Mouse (Mus musculus) embryonic facial prominence, embryonic 13.5 days (tissue): ENCODE results near the gene Skap1. TPM values are rescaled to one million over a fixed set of nuclear protein-coding genes. Genes with fewer than 3 reads are reported as not detected.

ENCODE experiments used
- ATAC-seq: fragments of 200-750 bp; cut with Nextera tagmentation; 2 replicates; pipeline ENCODE4 v1.8.0; 2017; ENCODE audit warnings: low read depth; ENCODE audit not compliant: insufficient number of reproducible peaks, insufficient read depth, low FRiP score, low TSS enrichment
- H3K27ac ChIP-seq: fragments of 300-500 bp; sonication (generic); 2 replicates; pipeline ENCODE4 v1.5.1; 2015; ENCODE audit warnings: moderate library complexity, mild to moderate bottlenecking, inconsistent platforms
- H3K27me3 ChIP-seq: fragments of 300-500 bp; sonication (generic); 2 replicates; pipeline ENCODE4 v1.6.1; 2015; ENCODE audit warnings: mild to moderate bottlenecking, inconsistent platforms
- H3K36me3 ChIP-seq: fragments of 300-500 bp; sonication (generic); 2 replicates; pipeline ENCODE4 v1.6.1; 2015; ENCODE audit warnings: mild to moderate bottlenecking, inconsistent platforms
- H3K4me1 ChIP-seq: fragments of 300-500 bp; sonication (generic); 2 replicates; pipeline ENCODE4 v1.6.1; 2015; ENCODE audit warnings: inconsistent platforms
- H3K4me2 ChIP-seq: fragments of 300-500 bp; sonication (generic); 2 replicates; pipeline ENCODE4 v1.6.1; 2015; ENCODE audit warnings: moderate library complexity, mild to moderate bottlenecking, inconsistent platforms
- H3K4me3 ChIP-seq: fragments of 300-500 bp; sonication (generic); 2 replicates; pipeline ENCODE4 v1.5.1; 2015; ENCODE audit warnings: mild to moderate bottlenecking, inconsistent platforms
- H3K9ac ChIP-seq: fragments of 300-500 bp; sonication (generic); 2 replicates; pipeline ENCODE4 v1.6.1; 2015; ENCODE audit warnings: mild to moderate bottlenecking, inconsistent platforms
- H3K9me3 ChIP-seq: fragments of 300-500 bp; sonication (generic); 2 replicates; pipeline ENCODE4 v1.6.1; 2016; ENCODE audit warnings: inconsistent platforms
- WGBS: fragments of 180-500 bp; shearing (Covaris S2); methylation state at CpG from one replicate; pipeline ENCODE4 v1.1.7; 2015; ENCODE audit warnings: mixed read lengths; 5-methylcytosine and 5-hydroxymethylcytosine counted together
- polyA plus RNA-seq: library from polyadenylated mRNA; unstranded; fragments of >200 nt; fragmentation: Nextera tagmentation; extraction: Ambion mirVana; gene quantifications from 2 replicates; pipeline ENCODE4 v1.2.1, GENCODE M21; 2015

The Skap1 gene
- 0.49 and 0.61 TPM in 2 replicates for polyA plus RNA-seq

DNA sequence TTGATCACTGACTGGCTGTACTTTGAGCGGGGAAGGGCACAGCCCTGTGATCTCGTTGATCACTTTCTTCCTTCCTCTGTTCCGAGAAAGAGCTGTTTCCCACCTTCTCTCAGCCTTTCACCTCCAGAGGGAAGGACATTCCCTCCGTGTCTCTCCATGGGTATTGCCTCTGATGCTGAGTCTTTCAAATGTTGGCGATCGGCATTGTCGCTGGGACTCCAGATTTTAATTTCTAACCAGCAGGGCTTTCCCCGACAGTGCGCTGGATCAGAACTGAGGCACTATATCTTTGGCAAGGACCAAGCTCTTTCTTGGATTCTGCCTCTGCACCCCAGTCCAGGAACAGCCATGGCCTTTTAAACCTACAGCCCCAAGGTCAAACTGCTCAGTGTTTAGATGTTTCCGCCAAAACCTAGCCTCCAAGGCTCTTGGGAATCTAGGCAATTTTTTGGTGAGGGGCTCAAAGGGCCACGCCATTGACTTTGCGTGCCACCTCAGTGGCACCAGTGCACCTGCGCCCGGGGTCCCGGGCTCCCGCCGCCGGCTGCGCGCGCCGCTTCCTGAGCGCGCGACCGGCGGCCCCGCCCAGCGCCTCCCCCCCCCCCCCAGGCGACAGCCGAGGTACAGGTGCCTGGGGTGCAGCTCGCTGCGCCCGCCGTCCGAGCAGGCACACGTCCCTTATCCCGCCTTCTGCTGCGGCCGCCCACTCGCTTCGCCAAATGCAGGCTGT, at the start of gene Skap1:
Gene Skap1 (plus strand): TSS at position 608 of the 730 bp plus-strand sequence.
- Histone ChIP-seq H3K36me3 (no peaks in the 10 kb centered on the region), H3K4me2 (peak within 1 kb of the TSS; percentile 63), H3K9me3 (no peaks in the 10 kb centered on the region), H3K4me3 (peak within 1 kb of the TSS; percentile 32), H3K27ac (no peak within 1 kb of the TSS), H3K9ac (no peak within 1 kb of the TSS), H3K4me1 (peaks cover 11% of the 10 kb centered on the region; the same call in 1 of the 2 replicates), H3K27me3 (peaks cover 65% of the 10 kb centered on the region)
- WGBS = 4% methylated on average over 39 of the region's 42 CpGs
- no peak for ATAC-seq

GRCm38 (mm10) chr11:96421074-96421473, 43.3 kb upstream of the Skap1 start:
- Histone ChIP-seq H3K27me3 (peaks cover 14% of the 10 kb centered on the region), H3K9ac (no peak overlapping the region), H3K9me3 (no peaks in the 10 kb centered on the region), H3K4me2 (no peak overlapping the region), H3K4me1 (0 out of 2 replicates have a peak, but pooled peaks cover 7% of the 10 kb centered on the region), H3K27ac (no peak overlapping the region), H3K4me3 (no peak overlapping the region), H3K36me3 (no peaks in the 10 kb centered on the region)
- WGBS = 39% methylated on average over 5 of the region's 5 CpGs
- no peak for ATAC-seq

- 0 out of 2 replicates have a peak, but pooled peaks cover 7% of the 10 kb centered on the region for H3K4me1 ChIP-seq
- ATAC-seq = no peak
- H3K9ac ChIP-seq = no peak overlapping the region
- H3K4me3 ChIP-seq = no peak overlapping the region
- H3K4me2 ChIP-seq = no peak overlapping the region
- H3K36me3 ChIP-seq = no peaks in the 10 kb centered on the region
- WGBS = 44% methylated on average over 11 of the region's 11 CpGs
- H3K27ac ChIP-seq = no peak overlapping the region
- H3K27me3 ChIP-seq = peaks cover 10% of the 10 kb centered on the region
- no peaks in the 10 kb centered on the region for H3K9me3 ChIP-seq
Observed at GRCm38 (mm10) chr11:96421517-96422265, 42.7 kb upstream of the Skap1 start.

DNA sequence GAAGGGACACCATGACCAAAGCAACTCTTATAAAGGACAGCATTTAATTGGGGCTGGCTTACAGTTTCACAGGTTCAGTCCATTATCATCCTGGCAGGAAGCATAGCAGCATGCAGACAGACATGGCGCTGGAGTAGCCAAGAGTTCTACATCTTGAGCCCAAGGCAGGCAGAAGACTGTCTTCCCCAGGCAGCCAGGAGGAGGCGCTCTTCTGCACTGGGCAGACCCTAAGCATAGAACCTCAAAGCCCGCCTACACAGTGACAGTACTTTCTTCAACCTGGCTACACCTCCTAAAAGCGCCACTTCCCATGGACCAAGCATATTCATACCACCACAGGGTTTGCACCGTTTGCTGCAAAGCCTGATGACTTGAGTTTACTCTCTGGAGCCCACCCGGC, 39.2 kb upstream of the Skap1 start:
- 81% methylated on average over 6 of the region's 6 CpGs for WGBS
- Histone ChIP-seq H3K27ac (no peak overlapping the region), H3K9me3 (no peaks in the 10 kb centered on the region), H3K4me3 (no peak overlapping the region), H3K4me2 (no peak overlapping the region), H3K27me3 (peaks cover 5% of the 10 kb centered on the region), H3K4me1 (0 out of 2 replicates have a peak, but pooled peaks cover 7% of the 10 kb centered on the region), H3K36me3 (no peaks in the 10 kb centered on the region), H3K9ac (no peak overlapping the region)
- no peak for ATAC-seq

- Histone ChIP-seq H3K9ac (no peak overlapping the region), H3K4me3 (no peak overlapping the region), H3K4me1 (0 out of 2 replicates have a peak, but pooled peaks cover 4% of the 10 kb centered on the region), H3K27me3 (peaks cover 7% of the 10 kb centered on the region), H3K27ac (no peak overlapping the region), H3K36me3 (no peaks in the 10 kb centered on the region), H3K4me2 (no peak overlapping the region), H3K9me3 (no peaks in the 10 kb centered on the region)
- ATAC-seq = no peak
- WGBS = 63% methylated on average over 6 of the region's 6 CpGs
Observed at GRCm38 (mm10) chr11:96426191-96426590, 38.2 kb upstream of the Skap1 start.

GRCm38 (mm10) chr11:96426805-96427204, 37.6 kb upstream of the Skap1 start:
- WGBS = 52% methylated on average over 2 of the region's 2 CpGs
- ATAC-seq = no peak

GRCm38 (mm10) chr11:96429062-96429461, 35.3 kb upstream of the Skap1 start:
- Histone ChIP-seq H3K9ac (no peak overlapping the region), H3K27me3 (peaks cover 7% of the 10 kb centered on the region), H3K4me2 (no peak overlapping the region), H3K9me3 (no peaks in the 10 kb centered on the region), H3K4me1 (no peaks in the 10 kb centered on the region), H3K4me3 (no peak overlapping the region), H3K36me3 (no peaks in the 10 kb centered on the region), H3K27ac (no peak overlapping the region)
- 83% methylated on average over 2 of the region's 2 CpGs for WGBS
- no peak for ATAC-seq

More at GRCm38 (mm10) chr11:96426805-96427204, 37.6 kb upstream of the Skap1 start:
- H3K36me3 ChIP-seq = no peaks in the 10 kb centered on the region
- no peak overlapping the region for H3K27ac ChIP-seq
- no peaks in the 10 kb centered on the region for H3K9me3 ChIP-seq
- H3K27me3 ChIP-seq = peaks cover 7% of the 10 kb centered on the region
- no peak overlapping the region for H3K4me3 ChIP-seq
- H3K4me2 ChIP-seq = no peak overlapping the region
- H3K4me1 ChIP-seq = no peaks in the 10 kb centered on the region
- H3K9ac ChIP-seq = no peak overlapping the region

- Histone ChIP-seq H3K4me3 (no peak overlapping the region), H3K4me2 (no peak overlapping the region), H3K36me3 (no peaks in the 10 kb centered on the region), H3K9me3 (no peaks in the 10 kb centered on the region), H3K9ac (no peak overlapping the region), H3K27ac (no peak overlapping the region), H3K27me3 (peaks cover 7% of the 10 kb centered on the region), H3K4me1 (no peaks in the 10 kb centered on the region)
- 66% methylated on average over 5 of the region's 5 CpGs for WGBS
- ATAC-seq = no peak
Observed at GRCm38 (mm10) chr11:96429891-96430290, 34.5 kb upstream of the Skap1 start.

- no peak overlapping the region for H3K9ac ChIP-seq
- H3K9me3 ChIP-seq = no peaks in the 10 kb centered on the region
- no peak overlapping the region for H3K4me2 ChIP-seq
- 41% methylated on average over 9 of the region's 9 CpGs for WGBS
- no peak for ATAC-seq
- peaks cover 3% of the 10 kb centered on the region for H3K27me3 ChIP-seq
- H3K27ac ChIP-seq = no peak overlapping the region
- H3K4me1 ChIP-seq = no peaks in the 10 kb centered on the region
- H3K4me3 ChIP-seq = no peak overlapping the region
- H3K36me3 ChIP-seq = no peaks in the 10 kb centered on the region
Observed at GRCm38 (mm10) chr11:96431871-96432270, 32.5 kb upstream of the Skap1 start.

GRCm38 (mm10) chr11:96434888-96435287, 29.5 kb upstream of the Skap1 start:
- H3K27me3 ChIP-seq = peaks cover 31% of the 10 kb centered on the region

DNA sequence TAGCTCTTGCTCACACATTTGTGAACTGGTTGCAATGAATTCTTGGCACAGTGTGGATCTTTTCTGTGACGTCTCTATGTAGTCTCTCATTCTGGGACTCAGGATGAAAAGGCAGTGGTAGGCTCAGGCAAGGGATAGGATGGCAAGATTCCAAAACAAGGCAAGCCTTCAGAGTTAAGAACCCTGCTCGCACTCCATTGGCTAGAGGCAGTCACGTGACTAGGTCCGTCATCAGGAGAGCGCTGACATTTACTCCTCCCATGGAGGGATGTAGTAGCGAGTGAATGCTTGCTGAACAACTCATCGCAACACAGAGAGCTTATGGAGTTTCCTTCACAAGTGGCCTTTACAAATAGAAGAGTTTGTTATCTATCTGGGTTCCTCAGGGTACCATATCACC, 27.9 kb upstream of the Skap1 start:
- Histone ChIP-seq H3K36me3 (no peaks in the 10 kb centered on the region), H3K27me3 (peaks cover 28% of the 10 kb centered on the region), H3K4me3 (no peak overlapping the region), H3K9ac (no peak overlapping the region), H3K4me2 (0 out of 2 replicates have a peak overlapping the region, but pooled peaks have one; percentile 29), H3K9me3 (no peaks in the 10 kb centered on the region), H3K4me1 (peaks cover 3% of the 10 kb centered on the region; the same call in 1 of the 2 replicates), H3K27ac (no peak overlapping the region)
- ATAC-seq = no peak
- 30% methylated on average over 7 of the region's 7 CpGs for WGBS

More at GRCm38 (mm10) chr11:96434888-96435287, 29.5 kb upstream of the Skap1 start:
- H3K9me3 ChIP-seq = no peaks in the 10 kb centered on the region
- H3K4me3 ChIP-seq = no peak overlapping the region
- 77% methylated on average over 6 of the region's 6 CpGs for WGBS
- no peak overlapping the region for H3K9ac ChIP-seq
- H3K36me3 ChIP-seq = no peaks in the 10 kb centered on the region
- peaks cover 3% of the 10 kb centered on the region; the same call in 1 of the 2 replicates for H3K4me1 ChIP-seq
- ATAC-seq = no peak
- H3K4me2 ChIP-seq = no peak overlapping the region
- no peak overlapping the region for H3K27ac ChIP-seq
